Mouse (Mus musculus) heart, adult 9 months (tissue): ENCODE measurements around the gene Focad.

Experiments used
- DNase-seq, 2 experiments: peaks; one replicate each; pipeline ENCODE4 v3.0.0; 2022; ENCODE audit warnings: low spot score in 2 of 2

Gene Focad

DNA sequence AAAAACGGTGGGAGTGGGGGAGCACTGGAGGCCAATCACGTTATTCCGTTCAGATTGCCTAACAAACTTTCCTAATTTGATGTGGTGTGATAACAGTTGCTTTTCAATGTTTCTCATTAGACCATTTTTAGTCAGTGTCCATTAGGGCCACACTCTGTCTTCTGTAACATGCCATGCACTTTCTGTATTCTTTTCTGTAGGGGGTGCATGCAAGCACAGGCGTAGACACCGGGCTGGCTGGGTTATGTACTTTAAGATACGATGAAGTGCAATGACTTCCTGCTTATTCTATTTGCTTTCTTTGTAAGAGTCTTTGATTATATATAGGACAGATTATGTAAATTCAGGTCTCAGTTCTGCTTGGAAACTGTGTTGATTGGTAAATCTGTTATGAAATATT is 116.2 kb downstream of the Focad start:
- DNase-seq, result no peak

GRCm38 (mm10) chr4:88211200-88211885 is 116.9 kb downstream of the Focad start:
- DNase-seq, result no peak

GRCm38 (mm10) chr4:88213895-88214294 is 119.5 kb downstream of the Focad start:
- DNase-seq, result no peak

GRCm38 (mm10) chr4:88218286-88218685 is 123.9 kb downstream of the Focad start:
- peak in 1 of 2 experiments; percentile 10 for DNase-seq

GRCm38 (mm10) chr4:88218797-88219196 is 124.4 kb downstream of the Focad start:
- DNase-seq, result no peak

GRCm38 (mm10) chr4:88231375-88231774 is 136.9 kb downstream of the Focad start:
- DNase-seq, result no peak

DNA sequence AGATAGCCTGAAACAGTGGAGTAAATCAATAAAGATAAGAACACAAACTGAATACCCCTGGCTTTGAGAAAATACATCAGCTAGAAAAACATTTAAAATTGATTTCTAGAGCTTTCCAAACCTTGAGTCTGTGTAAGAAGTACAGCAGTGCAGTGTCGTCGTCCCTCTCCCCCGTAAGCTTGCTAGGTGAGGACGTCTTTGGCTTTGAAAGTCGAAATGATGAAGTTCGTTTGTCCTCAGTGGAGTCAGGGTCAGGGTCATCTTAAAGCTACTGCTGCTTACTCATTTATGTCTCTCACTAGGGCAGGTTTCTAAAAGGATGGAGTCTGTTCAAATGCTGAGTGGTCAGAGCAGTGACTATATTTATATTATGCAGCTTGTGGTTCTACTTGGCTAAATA is 141.5 kb downstream of the Focad start:
- DNase-seq, result no peak

DNA sequence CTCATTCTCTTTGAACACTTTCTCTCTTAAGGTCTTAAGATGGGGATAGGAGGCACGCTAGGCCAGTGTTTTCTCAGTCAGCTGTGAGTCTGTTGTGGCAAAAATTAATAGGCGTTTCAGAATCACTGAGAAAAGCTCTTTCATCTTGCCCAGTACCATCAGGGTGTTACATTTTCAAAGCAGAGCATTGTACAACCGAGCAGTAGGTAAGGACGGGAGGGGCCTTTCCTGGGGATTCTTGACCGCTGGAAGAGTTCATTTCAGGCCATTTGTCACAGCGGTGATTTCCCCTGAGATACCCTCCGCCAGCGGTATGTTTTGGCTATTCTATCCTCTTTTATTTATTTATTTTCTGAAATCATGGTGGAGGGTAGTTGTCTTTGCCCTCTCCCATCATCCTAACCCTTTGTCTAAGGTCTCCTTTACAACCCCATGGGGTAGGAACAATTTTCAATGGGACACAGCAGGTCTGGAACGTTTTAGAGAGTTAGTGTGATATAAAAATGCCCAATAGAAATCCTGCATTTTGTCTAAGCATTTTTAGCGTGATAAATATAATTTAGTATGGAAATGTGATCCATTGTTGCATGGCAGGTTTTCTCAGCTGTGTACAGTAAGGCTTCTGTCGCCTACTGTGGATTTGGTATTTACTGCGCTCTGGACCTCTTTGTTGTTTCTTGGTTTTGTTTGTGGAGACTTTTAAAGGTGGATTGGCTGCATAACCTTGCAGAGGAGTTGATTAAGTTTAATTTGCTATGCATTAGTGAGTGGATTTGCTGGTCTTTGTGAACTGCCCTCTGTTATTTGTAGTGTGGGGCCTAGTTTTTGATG is 142.7 kb downstream of the Focad start:
- no peak for DNase-seq

DNA sequence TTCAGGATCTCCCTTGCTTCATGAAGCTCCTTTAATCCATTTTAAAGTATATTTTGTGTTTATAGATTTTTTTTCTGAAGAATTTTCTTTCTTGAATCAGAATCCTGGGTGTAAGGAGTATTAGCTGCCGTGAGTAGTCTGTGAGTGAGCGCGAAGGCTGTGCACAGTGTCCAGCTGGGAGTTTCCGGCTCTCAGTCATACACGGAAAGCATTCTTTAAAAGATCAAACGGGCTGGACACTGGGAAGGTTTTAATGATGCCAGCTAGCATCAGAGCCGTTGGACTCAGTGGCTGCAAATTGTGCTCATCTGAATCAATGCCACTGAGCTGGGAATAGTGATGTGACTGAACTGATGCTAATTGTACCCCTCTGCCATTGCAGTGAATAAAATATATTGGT is 143.9 kb downstream of the Focad start:
- DNase-seq, result no peak

- DNase-seq, result no peak
Measured at GRCm38 (mm10) chr4:88243834-88244233, 149.4 kb downstream of the Focad start.

- DNase-seq, result no peak
Measured at GRCm38 (mm10) chr4:88245494-88245893, 151.1 kb downstream of the Focad start.

GRCm38 (mm10) chr4:88261349-88261748 is 166.9 kb downstream of the Focad start:
- DNase-seq, result no peak

DNA sequence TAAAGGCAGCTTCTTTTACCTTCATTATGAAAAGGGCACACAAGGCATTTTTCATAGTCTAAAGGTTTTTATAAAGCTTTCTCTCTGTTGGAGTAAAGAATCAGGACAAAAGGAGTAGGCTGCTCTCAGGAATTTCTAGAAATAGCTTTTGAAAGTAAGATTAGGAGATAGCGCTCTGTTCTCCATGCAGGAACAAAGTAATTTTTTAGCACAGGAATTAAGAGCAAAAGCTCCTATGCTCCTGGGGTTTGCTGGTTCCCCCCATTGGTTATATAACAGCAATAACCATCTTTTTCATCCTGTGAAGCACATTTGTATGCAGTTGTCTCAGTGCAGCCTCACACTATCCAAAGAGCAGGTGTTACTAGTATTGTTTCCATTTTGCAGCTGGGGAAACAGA is 170.1 kb downstream of the Focad start:
- DNase-seq, result no peak

- DNase-seq, result no peak
Measured at GRCm38 (mm10) chr4:88270408-88271067, 176.1 kb downstream of the Focad start.

- no peak for DNase-seq
Measured at GRCm38 (mm10) chr4:88275571-88276041, 181.2 kb downstream of the Focad start.

- no peak for DNase-seq
Measured at GRCm38 (mm10) chr4:88276058-88276734, 181.8 kb downstream of the Focad start.

- no peak for DNase-seq
Measured at GRCm38 (mm10) chr4:88278524-88278923, 184.1 kb downstream of the Focad start.

- DNase-seq, result no peak
Measured at GRCm38 (mm10) chr4:88280536-88280935, 186.1 kb downstream of the Focad start.

- DNase-seq, result no peak
Measured at GRCm38 (mm10) chr4:88295537-88295936, 201.1 kb downstream of the Focad start.

DNA sequence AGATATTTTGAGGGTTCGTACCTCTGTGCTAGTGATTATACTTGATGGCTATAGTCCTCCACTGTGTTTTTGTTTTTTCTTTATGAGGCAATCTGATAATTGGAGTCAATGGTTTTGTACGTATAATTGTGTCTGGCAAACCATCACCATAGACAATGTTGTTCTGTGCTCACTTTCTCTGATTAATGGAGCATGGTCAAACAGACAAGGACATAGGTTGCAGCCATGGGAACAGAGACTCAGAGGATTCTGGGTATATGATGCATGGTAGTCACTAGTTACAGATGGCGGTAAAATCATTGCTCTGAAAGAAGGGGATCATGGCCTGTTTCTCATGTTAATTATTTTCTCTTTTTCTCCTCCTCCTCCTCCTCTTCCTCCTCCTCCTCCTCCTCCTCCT is 205.1 kb downstream of the Focad start:
- no peak for DNase-seq

GRCm38 (mm10) chr4:88300832-88301621 is 206.6 kb downstream of the Focad start:
- DNase-seq, result no peak
